Mouse (Mus musculus): ENCODE results near the gene C130060K24Rik. TPM values are rescaled to one million over a fixed set of nuclear protein-coding genes. Genes with fewer than 3 reads are reported as not detected.

The C130060K24Rik gene
- polyA plus RNA-seq (2012; rRNA removed), result not detected in 2 replicates

DNA sequence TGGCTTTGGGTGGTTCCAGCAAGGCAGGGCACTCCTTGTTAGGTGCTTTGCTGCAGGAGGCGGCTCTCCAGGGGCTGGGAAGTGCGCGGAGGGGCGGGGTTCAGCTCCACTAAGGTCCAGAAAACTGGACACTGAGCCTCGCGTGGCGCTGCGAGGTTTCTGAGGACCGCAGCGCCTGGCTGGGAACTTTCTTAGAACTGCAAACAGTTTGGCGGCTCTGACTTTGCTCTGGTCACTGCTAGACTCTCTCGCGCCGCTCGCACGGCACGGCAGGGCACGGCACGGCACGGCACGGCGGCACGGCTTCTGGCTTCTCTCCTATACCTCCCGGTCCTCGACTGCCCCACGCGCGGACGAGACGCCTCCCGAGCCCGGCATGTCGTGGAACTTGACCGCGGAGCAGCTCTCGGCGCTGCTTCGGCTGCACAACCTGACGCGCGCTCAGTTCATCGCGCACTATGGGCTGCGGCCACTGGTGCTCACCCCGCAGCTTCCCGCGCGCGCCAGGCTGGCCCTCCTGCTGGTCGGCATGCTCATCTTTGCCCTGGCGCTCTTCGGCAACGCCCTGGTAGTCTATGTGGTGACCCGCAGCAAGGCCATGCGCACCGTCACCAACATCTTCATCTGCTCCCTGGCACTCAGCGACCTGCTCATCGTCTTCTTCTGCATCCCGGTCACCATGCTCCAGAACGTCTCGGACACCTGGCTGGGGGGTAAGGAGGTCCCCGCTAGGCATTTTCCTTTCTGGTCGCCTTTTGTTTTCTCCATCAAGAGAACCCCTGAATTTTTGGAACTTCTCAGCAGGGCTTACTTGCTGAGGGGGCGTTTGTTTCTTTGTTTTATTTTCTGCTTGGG is at the start of gene C130060K24Rik:
Gene C130060K24Rik (plus strand): TSS at position 188 of the 855 bp plus-strand sequence.
- Histone ChIP-seq H3K4me3 (ENCODE audit: insufficient read depth, low read depth, low read length) (no peak within 1 kb of the TSS), H3K27me3 (replicated peaks; ENCODE audit: control insufficient read depth, insufficient read depth, low read length) (no peaks in the 10 kb centered on the region), H3K4me1 (ENCODE audit: control insufficient read depth, insufficient read depth, low read length) (no peaks in the 10 kb centered on the region), H3K27ac (ENCODE audit: insufficient read depth, low read depth, low read length) (no peak within 1 kb of the TSS), H3K36me3 (ENCODE audit: control insufficient read depth, insufficient read depth, low read length) (no peaks in the 10 kb centered on the region)
- WGBS, result 2% methylated on average over 64 of the region's 64 CpGs
- DNase-seq, result no peak
- TF ChIP-seq POLR2A (IDR thresholded peaks at IDR 0.05; ENCODE audit: low read depth, low read length), result no peak
- TF ChIP-seq CTCF (conservative IDR thresholded peaks at IDR 0.05; ENCODE audit: insufficient read depth, insufficient read length, low read depth, low read length), result no peak

DNA sequence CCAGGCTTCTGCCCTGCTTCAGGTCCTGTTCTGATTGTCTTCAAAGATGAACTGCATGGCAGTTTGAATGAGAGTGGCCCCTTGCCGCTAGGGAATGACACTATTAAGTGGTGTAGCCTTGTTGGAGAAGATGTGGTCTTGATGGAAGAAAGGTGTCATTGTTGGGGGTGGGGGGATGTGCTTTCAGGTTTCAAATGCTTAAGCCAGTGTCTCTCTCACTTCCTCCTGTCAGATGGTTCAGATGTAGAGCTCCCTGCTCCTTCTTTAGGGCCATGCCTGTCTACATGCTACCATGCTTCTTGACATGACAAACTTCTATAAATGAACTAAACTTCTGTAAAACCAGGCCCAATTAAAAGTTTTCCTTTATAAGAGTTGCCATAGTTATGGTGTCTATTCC is 46.7 kb upstream of the C130060K24Rik start:
- DNase-seq, result no peak
- no peaks in the 10 kb centered on the region for H3K36me3 ChIP-seq (ENCODE audit: control insufficient read depth, insufficient read depth, low read length)
- no peaks in the 10 kb centered on the region for H3K27me3 ChIP-seq (replicated peaks; ENCODE audit: control insufficient read depth, insufficient read depth, low read length)
- no peak overlapping the region for H3K27ac ChIP-seq (ENCODE audit: insufficient read depth, low read depth, low read length)
- H3K4me1 ChIP-seq (ENCODE audit: control insufficient read depth, insufficient read depth, low read length), result no peaks in the 10 kb centered on the region
- no peak overlapping the region for H3K4me3 ChIP-seq (ENCODE audit: insufficient read depth, low read depth, low read length)
- no peak for TF ChIP-seq POLR2A (IDR thresholded peaks at IDR 0.05; ENCODE audit: low read depth, low read length)
- TF ChIP-seq CTCF (conservative IDR thresholded peaks at IDR 0.05; ENCODE audit: insufficient read depth, insufficient read length, low read depth, low read length), result no peak
- 97% methylated on average over 1 of the region's 1 CpGs for WGBS

DNA sequence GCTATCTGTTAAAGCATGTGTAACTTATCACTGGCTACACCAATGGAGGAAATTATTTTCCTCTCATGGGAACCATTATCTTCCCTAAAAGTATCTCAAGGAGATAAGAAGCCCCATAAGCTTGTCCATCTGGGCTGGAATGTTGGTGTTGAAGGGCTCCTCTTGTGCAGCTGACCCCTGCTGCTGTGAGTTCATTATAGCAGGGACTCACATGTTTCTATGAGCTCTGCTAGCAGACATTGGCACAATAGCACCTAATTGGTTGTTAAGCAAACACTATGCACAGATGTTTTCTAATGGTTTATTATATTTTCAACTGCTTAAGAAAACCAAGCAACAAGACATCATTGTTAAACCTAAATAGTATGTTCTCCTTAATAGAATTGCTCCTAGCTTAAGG is 41.5 kb upstream of the C130060K24Rik start:
- DNase-seq, result no peak
- Histone ChIP-seq H3K27ac (ENCODE audit: insufficient read depth, low read depth, low read length) (no peak overlapping the region), H3K36me3 (ENCODE audit: control insufficient read depth, insufficient read depth, low read length) (no peaks in the 10 kb centered on the region), H3K4me3 (ENCODE audit: insufficient read depth, low read depth, low read length) (no peak overlapping the region), H3K27me3 (replicated peaks; ENCODE audit: control insufficient read depth, insufficient read depth, low read length) (no peaks in the 10 kb centered on the region), H3K4me1 (ENCODE audit: control insufficient read depth, insufficient read depth, low read length) (no peaks in the 10 kb centered on the region)
- TF ChIP-seq CTCF (conservative IDR thresholded peaks at IDR 0.05; ENCODE audit: insufficient read depth, insufficient read length, low read depth, low read length) (no peak), POLR2A (IDR thresholded peaks at IDR 0.05; ENCODE audit: low read depth, low read length) (no peak)

DNA sequence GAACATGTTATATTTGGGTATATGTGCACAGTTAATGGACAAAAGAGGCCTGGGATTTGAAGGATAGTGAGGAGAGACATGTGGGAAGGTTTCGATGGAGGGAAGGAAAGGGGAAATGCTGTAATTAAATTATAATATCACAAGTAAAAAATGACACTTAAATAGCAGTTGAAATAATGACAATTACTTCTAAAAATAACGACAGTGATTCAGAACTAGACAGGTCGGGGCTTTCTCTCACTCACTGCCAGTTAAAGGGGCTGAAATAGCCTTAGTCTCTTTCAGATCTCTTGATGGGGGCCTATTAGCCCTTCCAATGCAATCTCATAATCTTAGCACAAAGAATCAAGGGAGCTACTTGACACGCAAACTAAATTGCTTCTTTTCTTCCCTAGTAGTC is 39.5 kb upstream of the C130060K24Rik start:
- Histone ChIP-seq H3K27ac (ENCODE audit: insufficient read depth, low read depth, low read length) (no peak overlapping the region), H3K4me1 (ENCODE audit: control insufficient read depth, insufficient read depth, low read length) (no peaks in the 10 kb centered on the region), H3K36me3 (ENCODE audit: control insufficient read depth, insufficient read depth, low read length) (no peaks in the 10 kb centered on the region), H3K4me3 (ENCODE audit: insufficient read depth, low read depth, low read length) (no peak overlapping the region), H3K27me3 (replicated peaks; ENCODE audit: control insufficient read depth, insufficient read depth, low read length) (no peaks in the 10 kb centered on the region)
- 80% methylated on average over 4 of the region's 4 CpGs for WGBS
- no peak for DNase-seq
- TF ChIP-seq POLR2A (IDR thresholded peaks at IDR 0.05; ENCODE audit: low read depth, low read length) (no peak), CTCF (conservative IDR thresholded peaks at IDR 0.05; ENCODE audit: insufficient read depth, insufficient read length, low read depth, low read length) (no peak)

DNA sequence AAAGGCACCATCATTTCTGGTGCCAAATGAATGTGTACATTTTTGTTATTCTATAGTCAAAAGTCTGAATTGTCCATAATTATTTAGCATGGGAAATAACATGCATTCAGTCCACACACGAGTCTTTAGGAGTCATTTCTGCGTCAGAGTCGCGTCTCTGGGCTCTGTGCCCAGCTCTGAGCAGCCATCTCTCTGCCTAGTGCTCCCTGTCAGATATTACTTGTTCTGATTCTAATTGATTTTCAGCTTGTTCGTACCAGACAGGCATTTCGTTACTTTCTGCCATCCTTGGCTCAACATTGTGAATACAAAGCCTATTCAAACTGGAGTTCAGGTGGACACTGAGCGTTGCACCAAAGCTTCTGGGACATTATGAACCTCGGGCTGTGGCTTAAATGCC is 33.2 kb upstream of the C130060K24Rik start:
- Histone ChIP-seq H3K27me3 (replicated peaks; ENCODE audit: control insufficient read depth, insufficient read depth, low read length) (no peaks in the 10 kb centered on the region), H3K27ac (ENCODE audit: insufficient read depth, low read depth, low read length) (no peak overlapping the region), H3K4me1 (ENCODE audit: control insufficient read depth, insufficient read depth, low read length) (no peaks in the 10 kb centered on the region), H3K36me3 (ENCODE audit: control insufficient read depth, insufficient read depth, low read length) (no peaks in the 10 kb centered on the region), H3K4me3 (ENCODE audit: insufficient read depth, low read depth, low read length) (no peak overlapping the region)
- TF ChIP-seq CTCF (conservative IDR thresholded peaks at IDR 0.05; ENCODE audit: insufficient read depth, insufficient read length, low read depth, low read length) (no peak), POLR2A (IDR thresholded peaks at IDR 0.05; ENCODE audit: low read depth, low read length) (no peak)
- no peak for DNase-seq
- 52% methylated on average over 8 of the region's 8 CpGs for WGBS

DNA sequence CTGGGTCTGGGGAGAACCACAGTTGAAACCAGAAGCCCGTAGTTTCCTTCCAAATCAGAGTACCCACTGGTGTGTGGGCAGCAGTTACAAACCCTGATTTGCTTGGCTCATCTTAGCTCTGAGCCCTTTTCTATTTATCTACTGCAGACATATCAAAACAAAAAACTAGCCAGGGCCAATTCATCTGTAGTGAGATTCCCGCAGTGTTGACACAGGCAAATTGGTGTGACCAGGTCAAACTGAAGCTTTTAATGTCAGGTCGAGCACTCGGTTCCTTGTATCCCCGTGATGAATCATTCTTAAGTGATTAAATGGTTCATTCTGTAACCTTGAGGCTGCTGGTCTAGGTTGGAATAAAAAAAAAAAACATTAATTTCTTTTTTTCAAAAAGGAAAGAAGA is 32.6 kb upstream of the C130060K24Rik start:
- no peak for DNase-seq
- H3K4me3 ChIP-seq (ENCODE audit: insufficient read depth, low read depth, low read length), result no peak overlapping the region
- H3K27ac ChIP-seq (ENCODE audit: insufficient read depth, low read depth, low read length), result no peak overlapping the region
- H3K27me3 ChIP-seq (replicated peaks; ENCODE audit: control insufficient read depth, insufficient read depth, low read length), result no peaks in the 10 kb centered on the region
- TF ChIP-seq POLR2A (IDR thresholded peaks at IDR 0.05; ENCODE audit: low read depth, low read length), result no peak
- TF ChIP-seq CTCF (conservative IDR thresholded peaks at IDR 0.05; ENCODE audit: insufficient read depth, insufficient read length, low read depth, low read length), result no peak
- no peaks in the 10 kb centered on the region for H3K4me1 ChIP-seq (ENCODE audit: control insufficient read depth, insufficient read depth, low read length)
- no peaks in the 10 kb centered on the region for H3K36me3 ChIP-seq (ENCODE audit: control insufficient read depth, insufficient read depth, low read length)
- 14% methylated on average over 5 of the region's 5 CpGs for WGBS

DNA sequence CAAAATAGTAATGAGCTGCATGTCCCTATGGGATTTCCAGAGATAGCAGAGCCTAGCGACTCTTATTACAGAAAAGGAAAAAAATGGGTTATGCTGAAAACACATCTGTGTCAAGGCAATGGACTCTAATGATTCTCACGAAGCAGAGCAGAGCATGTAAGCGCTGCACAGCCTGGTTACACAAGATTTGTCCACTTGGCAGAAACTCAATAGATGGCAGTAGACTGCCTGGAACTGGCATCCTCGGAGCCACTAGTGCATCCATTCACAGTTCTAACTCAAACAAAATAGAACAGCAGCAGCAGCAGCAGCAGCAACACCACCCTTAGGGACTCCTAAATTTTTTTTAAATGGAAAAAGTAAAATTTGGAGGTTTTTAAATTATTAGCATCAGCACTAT is 29.3 kb upstream of the C130060K24Rik start:
- Histone ChIP-seq H3K27ac (ENCODE audit: insufficient read depth, low read depth, low read length) (no peak overlapping the region), H3K4me3 (ENCODE audit: insufficient read depth, low read depth, low read length) (no peak overlapping the region), H3K27me3 (replicated peaks; ENCODE audit: control insufficient read depth, insufficient read depth, low read length) (no peaks in the 10 kb centered on the region), H3K36me3 (ENCODE audit: control insufficient read depth, insufficient read depth, low read length) (no peaks in the 10 kb centered on the region), H3K4me1 (ENCODE audit: control insufficient read depth, insufficient read depth, low read length) (no peaks in the 10 kb centered on the region)
- TF ChIP-seq CTCF (conservative IDR thresholded peaks at IDR 0.05; ENCODE audit: insufficient read depth, insufficient read length, low read depth, low read length) (no peak), POLR2A (IDR thresholded peaks at IDR 0.05; ENCODE audit: low read depth, low read length) (no peak)
- 81% methylated on average over 4 of the region's 4 CpGs for WGBS
- no peak for DNase-seq

All from kidney, adult 2 months (tissue).